Mouse (Mus musculus): ENCODE measurements around the gene Otub1.

Gene Otub1

GRCm38 (mm10) chr19:7205326-7205725 is 790 bp downstream of the Otub1 start:
- DNase-seq, result no peak

GRCm38 (mm10) chr19:7204898-7205297 is 1.2 kb downstream of the Otub1 start:
- DNase-seq, result no peak

- DNase-seq, result no peak
Observed at GRCm38 (mm10) chr19:7200427-7200826, 5.7 kb downstream of the Otub1 start.

- no peak for DNase-seq
Observed at GRCm38 (mm10) chr19:7199089-7199488, 7.0 kb downstream of the Otub1 start.

- DNase-seq, result no peak
Observed at GRCm38 (mm10) chr19:7197445-7197844, 8.7 kb downstream of the Otub1 start.

- no peak for DNase-seq
Observed at GRCm38 (mm10) chr19:7196741-7197270, 9.3 kb downstream of the Otub1 start.

- peak; percentile 57 for DNase-seq
Observed at GRCm38 (mm10) chr19:7195900-7196728, 10.0 kb downstream of the Otub1 start.

- DNase-seq, result no peak
Observed at GRCm38 (mm10) chr19:7192561-7192967, 13.6 kb downstream of the Otub1 start.

- no peak for DNase-seq
Observed at GRCm38 (mm10) chr19:7191639-7192038, 14.5 kb downstream of the Otub1 start.

- DNase-seq, result no peak
Observed at GRCm38 (mm10) chr19:7190986-7191385, 15.1 kb downstream of the Otub1 start.

GRCm38 (mm10) chr19:7189026-7189425 is 17.1 kb downstream of the Otub1 start:
- DNase-seq, result no peak

- DNase-seq, result no peak
Observed at GRCm38 (mm10) chr19:7187157-7187556, 19.0 kb downstream of the Otub1 start.

- DNase-seq, result no peak
Observed at GRCm38 (mm10) chr19:7185715-7186291, 20.3 kb downstream of the Otub1 start.

- no peak for DNase-seq
Observed at GRCm38 (mm10) chr19:7185059-7185458, 21.1 kb downstream of the Otub1 start.

GRCm38 (mm10) chr19:7183419-7183818 is 22.7 kb downstream of the Otub1 start:
- DNase-seq, result no peak

- DNase-seq, result peak; percentile 53
Observed at GRCm38 (mm10) chr19:7182273-7182949, 23.7 kb downstream of the Otub1 start.

GRCm38 (mm10) chr19:7181496-7181895 is 24.6 kb downstream of the Otub1 start:
- DNase-seq, result no peak

- DNase-seq, result no peak
Observed at GRCm38 (mm10) chr19:7180756-7181405, 25.2 kb downstream of the Otub1 start.

- DNase-seq, result no peak
Observed at GRCm38 (mm10) chr19:7178841-7179452, 27.2 kb downstream of the Otub1 start.

GRCm38 (mm10) chr19:7177804-7178511 is 28.2 kb downstream of the Otub1 start:
- no peak for DNase-seq

- DNase-seq, result no peak
Observed at GRCm38 (mm10) chr19:7176041-7176696, 29.9 kb downstream of the Otub1 start.

All from thymus, postnatal 25 days (tissue).